Mouse (Mus musculus): Measurements from ENCODE around the gene Snrnp70. TPM values are rescaled to one million over a fixed set of nuclear protein-coding genes. Genes with fewer than 3 reads are reported as not detected.

Snrnp70 gene
- polyA plus RNA-seq, 1 experiment from 2014 or later, result 305 TPM

DNA sequence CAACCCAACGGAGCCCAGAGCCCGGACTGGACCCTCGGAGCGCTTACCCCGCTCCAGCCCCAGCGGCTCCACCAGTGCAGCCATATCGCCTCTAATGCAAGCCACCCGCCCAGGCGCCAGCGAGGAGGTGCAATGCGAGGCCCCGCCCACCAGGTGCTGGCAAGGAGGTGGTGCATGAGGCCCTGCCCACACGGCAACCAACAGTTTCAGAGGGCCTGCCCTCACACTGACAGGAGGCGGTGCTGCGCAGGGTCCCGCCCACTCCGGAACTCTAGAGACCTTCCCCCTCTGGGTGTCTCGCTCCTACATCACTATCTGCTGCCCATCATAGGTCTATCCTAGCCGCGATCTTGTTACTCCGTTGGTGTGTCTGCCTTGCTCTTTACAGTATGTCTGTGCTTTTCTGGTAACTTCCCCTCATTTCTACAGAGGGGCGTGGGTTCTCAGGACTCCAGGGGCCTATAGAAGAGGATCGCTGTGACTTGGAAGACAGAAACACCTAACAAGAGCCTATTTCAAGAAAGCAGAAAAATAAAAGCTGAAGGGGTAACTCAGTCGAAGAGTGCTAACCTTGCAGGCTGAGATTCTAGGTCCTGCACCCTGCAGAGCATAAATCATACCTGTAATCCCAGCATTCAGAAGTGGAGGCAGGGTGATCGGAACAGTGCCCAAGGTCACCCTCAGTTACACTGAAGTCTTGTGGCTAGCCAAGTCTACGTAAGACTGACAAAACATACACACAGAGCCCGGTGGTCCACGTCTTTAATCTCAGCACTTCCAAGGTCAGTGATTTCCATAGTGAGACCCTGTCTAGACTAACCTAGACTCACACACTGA is 24.8 kb downstream of the Snrnp70 start, which contains the start of gene Lin7b:
TSS of gene Lin7b (minus strand) at position 109 of the 837 bp plus-strand sequence.
- H3K27ac ChIP-seq, result peak within 1 kb of the TSS; percentile 56; the same call in 1 of the 2 replicates
- DNase-seq (ENCODE audit: low spot score), result peak; percentile 91
- WGBS, result 11% methylated on average over 28 of the region's 28 CpGs
- H3K36me3 ChIP-seq, result peaks cover 42% of the 10 kb centered on the region
- H3K4me3 ChIP-seq, result peak within 1 kb of the TSS; percentile 62
- peaks cover 42% of the 10 kb centered on the region for H3K4me1 ChIP-seq
- peaks cover 39% of the 10 kb centered on the region for H3K27me3 ChIP-seq (ENCODE audit: low read depth, poor library complexity, severe bottlenecking)
- H3K9me3 ChIP-seq (replicated peaks), result no peaks in the 10 kb centered on the region

DNA sequence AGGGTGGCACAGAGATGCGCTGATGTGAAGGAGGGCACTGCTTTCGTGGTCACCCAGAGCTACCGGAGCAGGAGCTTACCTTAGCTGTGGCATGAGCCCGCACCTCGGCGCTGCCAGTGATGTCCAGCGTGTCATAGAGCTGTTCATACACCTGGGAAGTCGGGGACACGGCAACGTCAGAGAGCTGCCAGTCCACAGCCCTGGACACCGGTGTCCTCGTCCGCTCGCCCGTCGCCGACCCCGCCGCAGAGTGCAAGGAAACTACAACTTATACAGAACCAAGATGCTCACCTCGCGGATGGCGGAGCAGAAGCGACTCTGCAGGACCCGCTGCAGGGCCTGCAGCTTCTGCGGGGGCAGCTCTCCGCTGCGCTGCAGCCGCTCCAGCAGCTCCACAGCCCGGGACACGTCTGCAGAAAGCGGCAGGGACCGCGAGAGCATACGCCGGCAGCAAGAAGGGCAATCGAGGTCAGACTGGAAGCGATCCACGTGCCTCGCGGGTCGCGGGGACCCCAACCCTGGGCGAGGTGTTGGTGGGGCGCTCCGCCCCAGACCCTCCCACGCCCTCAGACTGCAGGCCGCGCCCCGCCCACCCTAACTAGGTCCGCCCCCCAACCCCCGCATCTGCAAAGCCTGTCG is 25.6 kb downstream of the Snrnp70 start:
- Histone ChIP-seq H3K27ac (peak overlapping the region; percentile 56; the same call in 1 of the 2 replicates), H3K9me3 (replicated peaks) (no peaks in the 10 kb centered on the region), H3K27me3 (ENCODE audit: low read depth, poor library complexity, severe bottlenecking) (peaks cover 46% of the 10 kb centered on the region), H3K36me3 (peaks cover 35% of the 10 kb centered on the region), H3K4me1 (peaks cover 45% of the 10 kb centered on the region), H3K4me3 (peak overlapping the region; percentile 62)
- DNase-seq (ENCODE audit: low spot score), result no peak
- WGBS, result 9% methylated on average over 52 of the region's 52 CpGs

DNA sequence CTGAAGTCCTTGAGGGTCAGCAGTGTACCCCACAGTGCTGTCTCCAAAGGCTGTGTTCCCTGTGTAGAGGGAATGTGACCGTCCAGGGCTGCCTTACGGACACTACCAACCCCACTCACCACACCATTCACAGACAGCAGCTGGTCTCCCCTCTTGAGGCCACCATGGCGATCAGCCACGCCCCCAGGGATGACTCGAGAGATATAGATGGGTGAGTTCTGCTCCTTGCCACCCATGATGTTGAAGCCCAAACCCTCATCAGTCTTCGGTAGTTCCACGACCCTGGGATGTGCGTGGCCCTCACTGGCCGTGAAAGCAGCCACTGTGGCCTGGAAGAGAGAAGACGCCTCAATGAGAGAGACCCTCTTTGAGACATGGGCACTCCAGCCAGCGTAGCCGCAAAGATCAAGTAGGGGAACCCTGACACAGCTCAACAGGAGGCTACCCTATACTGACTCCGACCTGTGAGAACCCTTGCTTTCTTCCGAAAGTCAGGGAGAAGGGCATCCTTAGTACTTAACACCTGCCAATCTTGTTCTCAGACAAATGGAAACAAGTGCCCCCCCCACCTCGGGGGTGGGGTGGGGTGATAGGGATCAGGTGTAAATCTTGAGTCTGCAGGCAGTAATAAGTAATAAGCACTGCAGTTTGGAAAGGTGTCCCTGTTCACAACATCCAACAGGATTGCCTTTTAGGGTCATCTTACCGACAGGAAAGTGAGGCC is 26.4 kb downstream of the Snrnp70 start:
- H3K27me3 ChIP-seq (ENCODE audit: low read depth, poor library complexity, severe bottlenecking), result peaks cover 54% of the 10 kb centered on the region
- WGBS, result 72% methylated on average over 16 of the region's 16 CpGs

DNA sequence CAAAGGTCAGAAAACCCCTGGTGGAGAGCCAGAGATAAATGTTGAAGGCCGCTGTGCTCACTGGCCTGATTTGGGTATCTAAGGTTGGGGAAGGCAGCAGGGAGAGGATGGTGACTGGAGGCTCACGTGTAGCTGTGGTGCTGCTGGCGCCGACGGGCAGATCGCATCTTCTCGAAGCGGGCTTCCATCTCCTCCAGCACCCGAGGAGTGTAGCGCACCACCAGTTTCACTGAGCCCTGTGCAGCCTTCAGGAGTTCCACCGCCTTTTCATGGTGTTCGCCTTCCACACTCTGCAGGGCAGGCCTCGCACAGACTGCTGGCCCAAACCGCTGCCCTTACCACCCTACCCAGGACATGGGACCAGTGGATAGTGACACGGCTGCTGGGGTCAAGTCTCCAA is 27.4 kb downstream of the Snrnp70 start:
- H3K4me3 ChIP-seq, result peak overlapping the region; percentile 68; the same call in 1 of the 2 replicates
- H3K4me1 ChIP-seq, result peaks cover 45% of the 10 kb centered on the region
- DNase-seq (ENCODE audit: low spot score), result no peak
- peaks cover 18% of the 10 kb centered on the region for H3K36me3 ChIP-seq
- peaks cover 64% of the 10 kb centered on the region for H3K27me3 ChIP-seq (ENCODE audit: low read depth, poor library complexity, severe bottlenecking)
- H3K9me3 ChIP-seq (replicated peaks), result no peaks in the 10 kb centered on the region
- WGBS, result 80% methylated on average over 15 of the region's 15 CpGs
- no peak overlapping the region for H3K27ac ChIP-seq

More for the DNA sequence above, 26.4 kb downstream of the Snrnp70 start:
- peaks cover 45% of the 10 kb centered on the region for H3K4me1 ChIP-seq
- DNase-seq (ENCODE audit: low spot score), result no peak
- H3K27ac ChIP-seq, result no peak overlapping the region
- no peaks in the 10 kb centered on the region for H3K9me3 ChIP-seq (replicated peaks)
- no peak overlapping the region for H3K4me3 ChIP-seq
- peaks cover 28% of the 10 kb centered on the region for H3K36me3 ChIP-seq

DNA sequence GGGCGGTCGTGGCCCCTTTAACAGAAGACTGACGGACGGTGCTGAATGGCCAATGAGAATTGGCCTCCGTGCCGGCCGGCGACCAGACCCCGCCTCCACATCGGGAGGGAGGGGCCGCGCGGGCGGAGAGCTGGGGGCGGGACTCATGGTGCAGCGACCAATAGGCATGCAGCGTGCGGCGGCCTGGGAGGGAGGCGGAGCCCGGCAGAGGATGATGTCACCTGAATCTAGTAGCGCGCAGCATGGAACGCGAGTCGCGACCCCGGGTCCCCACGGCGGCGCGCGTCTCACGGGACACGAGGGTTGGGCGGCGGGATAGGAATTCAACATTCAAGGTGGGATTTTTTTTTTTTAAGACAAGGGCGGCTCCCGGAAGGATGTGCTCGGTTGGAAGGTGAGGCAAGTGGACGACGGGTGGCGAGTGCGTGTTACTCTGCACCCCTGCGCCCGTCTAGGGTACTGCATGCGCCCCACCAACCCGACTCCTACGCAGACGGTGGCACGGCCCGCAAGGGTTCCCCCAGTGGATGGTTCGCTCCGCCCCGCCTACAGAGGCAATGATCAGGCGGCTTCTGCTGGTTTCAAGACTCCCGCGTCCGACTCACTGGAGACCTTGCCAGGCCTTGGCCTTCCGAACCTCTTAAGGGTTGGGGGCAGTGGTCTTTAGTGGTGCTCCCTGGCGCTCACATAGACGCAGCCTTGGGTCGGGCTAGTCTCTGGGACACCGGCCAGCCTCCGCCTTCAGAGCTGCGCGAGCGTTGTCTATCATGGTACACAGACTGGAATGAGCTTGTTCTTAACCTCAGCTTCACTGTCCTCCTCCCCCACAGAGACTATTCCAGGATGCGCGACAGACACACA is 28.3 kb downstream of the Snrnp70 start:
- DNase-seq (ENCODE audit: low spot score), result peak; percentile 98
- Histone ChIP-seq H3K27ac (peak overlapping the region; percentile 68), H3K27me3 (ENCODE audit: low read depth, poor library complexity, severe bottlenecking) (peaks cover 73% of the 10 kb centered on the region), H3K4me1 (peaks cover 51% of the 10 kb centered on the region), H3K9me3 (replicated peaks) (no peaks in the 10 kb centered on the region), H3K36me3 (peaks cover 9% of the 10 kb centered on the region), H3K4me3 (peak overlapping the region; percentile 68)
- WGBS, result under 1% methylated on average over 69 of the region's 70 CpGs

DNA sequence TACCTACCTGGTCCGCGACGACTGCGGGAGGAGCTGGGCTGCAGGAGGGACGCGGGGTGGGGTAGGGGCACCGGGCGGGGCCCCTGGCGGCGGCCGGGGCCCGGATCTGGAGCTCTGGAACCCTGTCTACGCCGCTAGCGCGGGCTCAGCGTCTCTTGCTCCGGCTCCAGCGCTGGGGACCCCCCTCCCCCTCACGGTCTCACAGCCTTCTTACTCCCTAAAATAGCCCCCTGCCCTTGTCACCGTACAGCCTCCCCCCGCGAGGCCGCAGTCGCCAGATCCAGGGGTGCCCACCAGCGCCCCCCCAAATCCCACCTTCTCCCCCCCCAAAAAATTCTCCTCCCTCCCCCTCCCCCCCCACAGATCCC is 28.9 kb downstream of the Snrnp70 start, which contains the start of gene Ppfia3:
TSS of gene Ppfia3 (minus strand) at position 368 of the 368 bp plus-strand sequence.
- H3K9me3 ChIP-seq (replicated peaks), result no peaks in the 10 kb centered on the region
- peaks cover 3% of the 10 kb centered on the region; the same call in 1 of the 2 replicates for H3K36me3 ChIP-seq
- under 1% methylated on average over 25 of the region's 26 CpGs for WGBS
- H3K4me1 ChIP-seq, result peaks cover 55% of the 10 kb centered on the region
- peaks cover 80% of the 10 kb centered on the region for H3K27me3 ChIP-seq (ENCODE audit: low read depth, poor library complexity, severe bottlenecking)
- no peak for DNase-seq (ENCODE audit: low spot score)
- H3K27ac ChIP-seq, result peak within 1 kb of the TSS; percentile 68
- H3K4me3 ChIP-seq, result peak within 1 kb of the TSS; percentile 68

DNA sequence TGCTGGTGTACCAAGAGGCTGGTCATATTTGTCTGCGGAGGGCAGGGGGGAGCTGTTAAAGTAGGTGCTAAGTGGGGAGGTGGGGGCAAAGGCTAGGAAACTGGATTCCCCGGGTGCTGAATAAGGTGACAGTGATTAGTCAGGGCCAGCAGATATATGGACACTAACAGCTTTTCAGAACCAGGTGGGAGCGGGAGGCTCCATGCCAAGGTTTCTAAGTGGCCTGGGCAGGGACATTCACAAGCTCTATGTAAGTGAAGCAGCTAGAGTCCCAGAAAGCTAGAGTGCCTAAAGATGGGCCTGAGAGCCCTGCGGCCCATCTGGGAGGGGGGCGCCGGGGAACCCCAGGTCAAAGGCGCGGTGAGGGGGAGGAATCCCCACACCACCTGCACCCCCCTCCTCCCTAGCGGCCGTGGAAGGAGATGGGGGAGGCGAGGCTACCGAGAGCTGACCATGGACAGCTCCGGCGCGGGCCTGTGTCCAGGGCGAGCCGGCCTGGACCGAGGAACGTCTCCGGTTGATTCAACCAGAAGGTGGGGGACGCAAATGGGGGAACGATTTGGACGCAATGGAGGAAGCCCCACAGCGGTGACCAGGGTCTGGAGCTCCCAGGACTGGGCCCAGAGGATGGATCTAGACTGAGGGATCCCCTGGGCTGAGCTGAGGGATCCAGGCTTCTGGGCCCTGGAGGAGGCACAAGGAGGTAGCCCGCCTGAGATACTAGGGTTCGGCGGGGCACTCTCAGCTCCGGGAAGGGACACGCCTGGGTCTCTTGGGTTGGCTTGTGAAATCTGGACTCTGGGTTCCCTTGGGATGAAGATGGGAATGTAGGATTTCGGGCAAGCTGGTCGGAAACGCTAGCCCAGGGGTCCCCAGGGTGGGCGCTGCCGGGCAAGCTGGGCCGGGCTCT is 29.5 kb downstream of the Snrnp70 start:
- peak overlapping the region; percentile 68 for H3K27ac ChIP-seq

DNA sequence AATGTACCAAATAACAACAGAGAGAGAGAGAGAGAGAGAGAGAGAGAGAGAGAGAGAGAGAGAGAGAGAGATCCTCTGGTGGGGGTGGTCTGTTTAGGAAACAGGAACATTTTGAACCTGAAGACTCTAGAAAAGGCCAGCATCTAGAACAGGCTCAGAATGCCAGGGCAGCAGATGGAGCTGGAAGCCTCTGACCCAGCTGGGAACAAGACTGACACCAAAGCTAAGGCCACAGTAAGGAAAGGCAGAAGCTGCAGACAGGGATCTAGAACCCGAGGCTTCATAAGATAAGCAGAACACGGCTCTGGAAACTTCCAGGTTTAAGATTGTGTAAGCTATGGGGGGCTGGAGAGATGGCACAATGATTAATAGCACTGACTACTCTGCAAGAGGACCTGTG is 31.6 kb downstream of the Snrnp70 start:
- H3K4me3 ChIP-seq, result no peak overlapping the region
- 81% methylated on average over 2 of the region's 2 CpGs for WGBS
- H3K27me3 ChIP-seq (ENCODE audit: low read depth, poor library complexity, severe bottlenecking), result peaks cover 83% of the 10 kb centered on the region
- no peaks in the 10 kb centered on the region for H3K36me3 ChIP-seq
- no peak for DNase-seq (ENCODE audit: low spot score)
- H3K4me1 ChIP-seq, result peaks cover 41% of the 10 kb centered on the region
- H3K27ac ChIP-seq, result no peak overlapping the region
- H3K9me3 ChIP-seq (replicated peaks), result no peaks in the 10 kb centered on the region

More for the DNA sequence above, 29.5 kb downstream of the Snrnp70 start:
- 3% methylated on average over 35 of the region's 35 CpGs for WGBS
- Histone ChIP-seq H3K27me3 (ENCODE audit: low read depth, poor library complexity, severe bottlenecking) (peaks cover 86% of the 10 kb centered on the region), H3K4me3 (peak overlapping the region; percentile 68), H3K9me3 (replicated peaks) (no peaks in the 10 kb centered on the region), H3K36me3 (no peaks in the 10 kb centered on the region), H3K4me1 (peaks cover 55% of the 10 kb centered on the region)
- DNase-seq (ENCODE audit: low spot score), result peak; percentile 73

DNA sequence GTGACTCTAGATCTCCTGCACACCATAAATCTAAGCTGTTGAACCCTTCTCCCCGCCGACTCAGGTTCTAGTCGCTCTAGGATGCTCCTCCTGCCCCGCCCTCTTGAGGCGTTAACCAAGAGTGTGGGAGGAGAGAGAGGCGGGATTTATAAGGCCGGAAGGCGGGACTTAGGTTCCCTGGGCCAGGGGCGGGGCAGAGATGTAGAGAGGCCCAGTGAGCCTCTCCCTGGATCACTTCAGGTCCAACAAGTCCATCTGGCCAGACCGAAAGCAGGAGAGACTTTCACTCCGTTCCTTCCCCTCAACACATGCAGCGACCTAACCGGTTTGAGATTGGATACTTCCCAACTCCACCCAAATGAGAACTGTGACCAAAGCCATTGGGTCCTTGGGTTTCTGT is 32.7 kb downstream of the Snrnp70 start:
- 3% methylated on average over 13 of the region's 13 CpGs for WGBS
- Histone ChIP-seq H3K27me3 (ENCODE audit: low read depth, poor library complexity, severe bottlenecking) (peaks cover 74% of the 10 kb centered on the region), H3K9me3 (replicated peaks) (no peaks in the 10 kb centered on the region), H3K4me1 (peaks cover 36% of the 10 kb centered on the region), H3K4me3 (no peak overlapping the region), H3K27ac (no peak overlapping the region), H3K36me3 (no peaks in the 10 kb centered on the region)
- no peak for DNase-seq (ENCODE audit: low spot score)

DNA sequence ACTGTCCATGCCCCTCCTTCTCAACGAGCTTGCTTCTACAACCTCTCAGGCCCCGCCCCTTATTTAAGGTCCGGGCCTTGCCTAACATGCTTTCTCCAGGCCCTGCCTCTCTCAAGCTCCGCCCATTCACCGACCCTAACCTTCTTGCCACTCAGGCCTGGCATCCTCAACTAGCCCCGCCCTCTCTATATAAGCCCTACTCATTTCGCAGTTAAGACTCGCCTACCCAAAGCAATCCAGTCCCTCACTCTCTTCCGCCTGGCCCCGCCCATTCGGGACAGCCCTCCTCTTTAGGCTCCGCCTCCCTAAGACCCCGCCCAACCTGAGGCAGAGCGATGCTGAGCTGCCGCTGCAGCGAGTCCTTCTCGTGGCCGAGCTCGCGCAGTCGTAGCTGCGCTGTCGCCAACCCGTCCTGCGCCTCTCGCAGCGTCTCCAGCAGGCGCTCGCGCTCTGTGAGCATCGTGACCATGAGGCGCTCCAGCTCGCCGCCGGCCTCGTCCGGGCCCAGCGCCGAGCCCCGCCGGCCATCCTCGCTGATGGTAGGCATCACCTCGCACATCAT is 34.2 kb downstream of the Snrnp70 start:
- Histone ChIP-seq H3K27me3 (ENCODE audit: low read depth, poor library complexity, severe bottlenecking) (peaks cover 84% of the 10 kb centered on the region), H3K4me3 (peak overlapping the region; percentile 60), H3K27ac (peak overlapping the region; percentile 72), H3K36me3 (no peaks in the 10 kb centered on the region), H3K9me3 (replicated peaks) (no peaks in the 10 kb centered on the region), H3K4me1 (peaks cover 25% of the 10 kb centered on the region)
- peak; percentile 81 for DNase-seq (ENCODE audit: low spot score)
- WGBS, result under 1% methylated on average over 43 of the region's 43 CpGs

Data from limb, embryonic 10.5 days (tissue).